In genomic region chrX:169989219-169989595, GRCm38 (mm10) we compare ENCODE assay signal across 7 mouse cellular contexts. TPM values are rescaled to one million over a fixed set of nuclear protein-coding genes. Genes with fewer than 3 reads are reported as not detected.
DNase-seq lines count a peak whose midpoint lies in the region; ATAC-seq and TF ChIP-seq lines count a peak whose summit lies in the region.
"Not testable (repeated sequence)": the region's sequence is repeated elsewhere in the genome, so short reads cannot be mapped to it uniquely, and the experiment has no call there.

No protein-coding gene starts in this region.

- not testable (repeated sequence) for H3K4me3 ChIP-seq in embryonic facial prominence, embryonic 11.5 days (ENCODE audit: low read depth, low read length); hindbrain, postnatal 0 days (ENCODE audit: low read length); limb, embryonic 14.5 days (replicated peaks; ENCODE audit: low read length); lung, postnatal 0 days (ENCODE audit: low read depth, low read length)

- DNase-seq in MN1 (ENCODE audit: low spot score) = peak; percentile 44
- DNase-seq in embryonic facial prominence, embryonic 11.5 days (ENCODE audit: low spot score) = peak; percentile 50
- peak; percentile 39 for DNase-seq in hindbrain, postnatal 0 days (ENCODE audit: low spot score)
- DNase-seq in limb, embryonic 14.5 days (ENCODE audit: low spot score) = peak; percentile 34
- peak; percentile 44 for DNase-seq in lung, postnatal 0 days (ENCODE audit: low spot score)
- peak; percentile 19 for DNase-seq in ovary, postnatal 14 days (ENCODE audit: low spot score)

- H3K36me3 ChIP-seq in embryonic facial prominence, embryonic 11.5 days (replicated peaks; ENCODE audit: control insufficient read depth, insufficient read depth, low read depth, low read length) = peaks cover 34% of the 10 kb centered on the region
- H3K36me3 ChIP-seq in hindbrain, postnatal 0 days (ENCODE audit: insufficient read depth, low read length) = not testable (repeated sequence)
- H3K36me3 ChIP-seq in limb, embryonic 14.5 days (ENCODE audit: control insufficient read depth, insufficient read depth, low read length) = peaks cover 58% of the 10 kb centered on the region
- H3K36me3 ChIP-seq in lung, postnatal 0 days (ENCODE audit: insufficient read depth, low read length) = peaks cover 11% of the 10 kb centered on the region; the same call in 1 of the 2 replicates

- TF ChIP-seq POLR2A in limb, embryonic 14.5 days (IDR thresholded peaks at IDR 0.05; ENCODE audit: borderline replicate concordance, extremely low read depth, insufficient read depth, insufficient read length) = not testable (repeated sequence)

- not testable (repeated sequence) for TF ChIP-seq EP300 in lung, postnatal 0 days (IDR thresholded peaks at IDR 0.05)

- WGBS in embryonic facial prominence, embryonic 11.5 days = 85% methylated on average over 8 of the region's 8 CpGs
- WGBS in hindbrain, postnatal 0 days = 77% methylated on average over 8 of the region's 8 CpGs
- 84% methylated on average over 8 of the region's 8 CpGs for WGBS in limb, embryonic 14.5 days
- WGBS in lung, postnatal 0 days = 65% methylated on average over 8 of the region's 8 CpGs

- H3K27me3 ChIP-seq in embryonic facial prominence, embryonic 11.5 days (ENCODE audit: control insufficient read depth, insufficient read depth, low read length); hindbrain, postnatal 0 days (ENCODE audit: insufficient read depth, low read length); limb, embryonic 14.5 days (ENCODE audit: control insufficient read depth, insufficient read depth, low read length); lung, postnatal 0 days (replicated peaks; ENCODE audit: insufficient read depth, low read length): not testable (repeated sequence)

- H3K4me2 ChIP-seq in embryonic facial prominence, embryonic 11.5 days (ENCODE audit: low read depth, low read length); hindbrain, postnatal 0 days (ENCODE audit: low read depth, low read length); limb, embryonic 14.5 days (replicated peaks; ENCODE audit: low read depth, low read length, severe bottlenecking); lung, postnatal 0 days (replicated peaks; ENCODE audit: low read depth, low read length): not testable (repeated sequence)

- peaks cover 26% of the 10 kb centered on the region for H3K9me3 ChIP-seq in embryonic facial prominence, embryonic 11.5 days (replicated peaks; ENCODE audit: control insufficient read depth, low read length)
- H3K9me3 ChIP-seq in hindbrain, postnatal 0 days (ENCODE audit: low read length) = peaks cover 16% of the 10 kb centered on the region
- peaks cover 69% of the 10 kb centered on the region for H3K9me3 ChIP-seq in limb, embryonic 14.5 days (ENCODE audit: control insufficient read depth, low read length)
- peaks cover 46% of the 10 kb centered on the region for H3K9me3 ChIP-seq in lung, postnatal 0 days (ENCODE audit: low read length)

- not testable (repeated sequence) for TF ChIP-seq CTCF in hindbrain, postnatal 0 days (IDR thresholded peaks at IDR 0.05; ENCODE audit: low read depth); lung, postnatal 0 days (IDR thresholded peaks at IDR 0.05)

- not testable (repeated sequence) for ATAC-seq in embryonic facial prominence, embryonic 11.5 days (replicated peaks; ENCODE audit: insufficient number of reproducible peaks, low FRiP score, low TSS enrichment, low read depth); limb, embryonic 14.5 days (ENCODE audit: low FRiP score, low read depth); lung, postnatal 0 days
- 0 out of 2 replicates have a peak, but pooled peaks have one; percentile 8 for ATAC-seq in frontal cortex, adult (ENCODE audit: low TSS enrichment)
- 0 out of 2 replicates have a peak, but pooled peaks have one; percentile 0 for ATAC-seq in hindbrain, postnatal 0 days

- H3K4me1 ChIP-seq in embryonic facial prominence, embryonic 11.5 days (ENCODE audit: control insufficient read depth, insufficient read depth, low read length); hindbrain, postnatal 0 days (ENCODE audit: insufficient read depth, low read length); limb, embryonic 14.5 days (ENCODE audit: control insufficient read depth, insufficient read depth, low read length); lung, postnatal 0 days (ENCODE audit: insufficient read depth, low read depth, low read length): not testable (repeated sequence)

- not testable (repeated sequence) for H3K27ac ChIP-seq in embryonic facial prominence, embryonic 11.5 days (replicated peaks; ENCODE audit: low read depth, low read length); hindbrain, postnatal 0 days; limb, embryonic 14.5 days (replicated peaks; ENCODE audit: low read depth, low read length); lung, postnatal 0 days (ENCODE audit: low read length)

- not testable (repeated sequence) for H3K9ac ChIP-seq in embryonic facial prominence, embryonic 11.5 days (replicated peaks; ENCODE audit: low read length); hindbrain, postnatal 0 days (replicated peaks; ENCODE audit: low read length); limb, embryonic 14.5 days (ENCODE audit: low read depth, low read length, severe bottlenecking); lung, postnatal 0 days (replicated peaks; ENCODE audit: low read depth)

RNA-seq across cellular contexts. Expression of gene Gm21887, which starts 20.3 kb away (rescaled TPM):
- polyA plus RNA-seq in embryonic facial prominence, embryonic 11.5 days (2014; fragmentation: Nextera tagmentation; extraction: Ambion mirVana) = 154 and 162 TPM in 2 replicates
- 8.3 and 87.1 TPM in 2 replicates for total RNA-seq in hindbrain, postnatal 0 days (2014; rRNA removed)
- polyA plus RNA-seq in hindbrain, postnatal 0 days (2015; fragmentation: Nextera tagmentation; extraction: Ambion mirVana) = 194 and 245 TPM in 2 replicates
- 580 and 2,943 TPM in 2 replicates for polyA plus RNA-seq in limb, embryonic 14.5 days (2012; rRNA removed)
- polyA plus RNA-seq in limb, embryonic 14.5 days (2014; fragmentation: Nextera tagmentation; extraction: Ambion mirVana) = 187 and 412 TPM in 2 replicates
- 90.2 and 116 TPM in 2 replicates for polyA plus RNA-seq in lung, postnatal 0 days (2015; fragmentation: Nextera tagmentation; extraction: Ambion mirVana)
